Mouse (Mus musculus) heart, adult 11 months (tissue): ENCODE results near the gene Gpm6b.

Source experiments
- DNase-seq: peaks from one replicate; pipeline ENCODE4 v3.0.0; 2022

Gene Gpm6b

GRCm38 (mm10) chrX:166238831-166239460, at the start of gene Gpm6b:
Gene Gpm6b, plus strand, starts transcription at chrX:166238911.
- DNase-seq, result peak; percentile 95

- no peak for DNase-seq
Measured at GRCm38 (mm10) chrX:166196327-166196726, 42.4 kb upstream of the Gpm6b start.

DNA sequence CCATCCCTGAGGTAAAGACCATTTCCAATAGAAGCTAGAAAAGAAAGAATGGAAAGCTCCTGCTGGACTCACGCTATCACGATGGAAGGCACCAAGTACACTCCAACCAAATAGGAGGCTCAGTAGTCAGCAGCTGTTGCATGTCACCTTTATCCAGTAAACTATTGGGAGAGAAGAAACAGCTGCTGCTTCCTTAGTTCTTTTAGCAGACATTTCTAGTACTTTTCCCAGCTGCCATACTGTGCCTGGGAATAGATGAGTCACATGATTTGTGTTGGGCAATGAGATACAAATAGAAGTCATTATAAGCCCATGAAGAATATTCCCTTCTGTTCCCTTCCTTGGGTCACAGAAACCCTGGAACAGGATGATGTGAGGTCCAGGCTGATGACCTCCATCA, 40.4 kb upstream of the Gpm6b start:
- DNase-seq, result peak; percentile 93

- DNase-seq, result no peak
Measured at GRCm38 (mm10) chrX:166199812-166200211, 38.9 kb upstream of the Gpm6b start.

DNA sequence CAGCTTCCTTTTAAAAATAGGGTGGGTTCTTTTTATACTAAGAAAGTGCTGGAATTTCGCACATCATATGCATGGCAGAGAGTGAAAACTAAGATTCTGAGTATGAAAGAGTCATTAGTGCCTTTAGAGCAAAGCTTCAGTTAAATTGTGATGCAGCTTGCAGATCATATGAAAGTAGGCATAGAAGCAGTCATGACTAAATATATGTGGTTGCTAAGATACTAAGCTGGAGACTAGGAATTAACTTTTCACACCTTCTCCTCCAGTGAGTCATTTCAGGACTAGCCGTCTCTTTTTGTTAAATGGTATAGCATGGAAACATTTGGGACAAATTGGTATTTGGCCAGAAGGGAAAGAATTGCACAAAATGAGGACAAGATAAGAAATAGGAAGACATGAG, 24.1 kb upstream of the Gpm6b start:
- DNase-seq, result no peak

DNA sequence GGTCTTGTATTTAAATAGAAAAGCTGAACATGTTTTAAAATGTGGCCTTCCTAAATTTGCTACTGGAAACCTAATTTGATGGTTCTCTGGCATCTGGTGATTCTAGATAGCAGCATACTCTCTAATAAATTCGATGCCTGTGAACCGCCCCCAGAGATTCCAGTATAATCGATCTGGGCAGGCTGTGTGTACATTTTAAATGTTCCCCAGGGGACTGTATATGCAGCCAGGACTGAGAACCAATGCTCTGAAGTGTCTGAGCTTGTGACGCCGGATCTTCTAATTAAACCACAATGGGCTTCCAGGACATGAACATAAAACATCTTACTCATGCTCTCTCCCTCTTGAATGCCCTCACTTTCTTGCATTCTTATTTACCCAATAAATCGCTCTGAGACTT, 22.5 kb upstream of the Gpm6b start:
- no peak for DNase-seq

- no peak for DNase-seq
Measured at GRCm38 (mm10) chrX:166216720-166217119, 22.0 kb upstream of the Gpm6b start.

GRCm38 (mm10) chrX:166219331-166219730, 19.4 kb upstream of the Gpm6b start:
- no peak for DNase-seq

GRCm38 (mm10) chrX:166226856-166227255, 11.9 kb upstream of the Gpm6b start:
- no peak for DNase-seq

DNA sequence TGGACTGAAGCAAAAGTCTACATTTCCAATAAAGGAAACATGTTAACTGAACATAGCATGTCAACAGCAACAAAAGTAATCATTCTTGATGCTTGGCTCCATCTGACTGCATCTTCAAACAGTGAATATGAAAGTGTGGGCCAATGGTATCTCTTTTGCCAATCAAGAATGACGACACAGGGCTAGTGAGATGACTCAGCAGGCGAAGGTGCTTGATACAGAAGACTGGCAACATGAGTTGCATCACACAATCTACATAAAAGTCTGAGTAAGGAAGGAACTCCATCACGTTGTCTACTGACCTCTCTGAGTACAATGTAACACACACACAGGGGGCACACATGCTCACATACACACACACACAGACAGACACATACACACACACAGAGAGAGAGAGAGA, 9.0 kb upstream of the Gpm6b start:
- no peak for DNase-seq

GRCm38 (mm10) chrX:166230515-166231267, 8.0 kb upstream of the Gpm6b start:
- no peak for DNase-seq

DNA sequence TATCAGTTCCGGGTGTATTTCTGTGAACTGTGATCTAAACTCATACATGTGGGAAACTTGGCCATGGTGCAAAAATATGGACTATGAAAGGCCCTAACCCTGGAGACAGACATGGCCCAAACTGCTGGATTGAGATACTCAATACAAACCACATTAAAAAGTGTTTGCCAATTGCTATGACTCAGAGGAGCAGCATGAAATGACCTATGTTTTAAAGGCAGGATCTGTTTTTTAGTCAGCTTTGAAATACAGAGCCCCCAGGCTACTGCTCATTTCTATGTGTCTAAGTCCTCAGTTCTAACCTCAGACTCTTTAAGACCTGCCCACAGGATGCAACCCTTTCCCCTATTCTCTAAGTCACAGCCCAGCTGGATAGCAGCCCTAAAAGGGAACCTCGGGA, 2.6 kb upstream of the Gpm6b start:
- peak; percentile 81 for DNase-seq

DNA sequence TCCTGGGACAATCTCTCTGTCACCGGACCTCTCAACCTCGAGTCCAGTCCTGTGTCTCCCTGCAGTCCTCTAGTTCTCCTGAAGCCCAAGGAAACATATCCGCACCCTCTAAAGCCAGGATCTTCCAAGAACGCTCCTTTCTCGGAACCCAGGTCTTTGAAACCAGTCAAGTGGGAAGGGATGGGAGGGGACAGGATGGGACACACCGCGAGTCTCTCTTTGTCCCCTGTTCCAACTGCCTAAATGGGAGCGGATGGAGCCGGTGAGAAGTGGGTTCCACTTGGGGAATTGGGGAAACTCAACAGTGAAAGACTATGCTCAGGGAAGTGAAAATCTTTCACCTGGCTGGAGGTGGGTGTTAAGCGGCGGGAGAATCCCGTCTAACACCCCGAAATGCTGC, 809 bp downstream of the Gpm6b start:
- DNase-seq, result peak; percentile 79

GRCm38 (mm10) chrX:166240751-166241150, 2.0 kb downstream of the Gpm6b start:
- no peak for DNase-seq

DNA sequence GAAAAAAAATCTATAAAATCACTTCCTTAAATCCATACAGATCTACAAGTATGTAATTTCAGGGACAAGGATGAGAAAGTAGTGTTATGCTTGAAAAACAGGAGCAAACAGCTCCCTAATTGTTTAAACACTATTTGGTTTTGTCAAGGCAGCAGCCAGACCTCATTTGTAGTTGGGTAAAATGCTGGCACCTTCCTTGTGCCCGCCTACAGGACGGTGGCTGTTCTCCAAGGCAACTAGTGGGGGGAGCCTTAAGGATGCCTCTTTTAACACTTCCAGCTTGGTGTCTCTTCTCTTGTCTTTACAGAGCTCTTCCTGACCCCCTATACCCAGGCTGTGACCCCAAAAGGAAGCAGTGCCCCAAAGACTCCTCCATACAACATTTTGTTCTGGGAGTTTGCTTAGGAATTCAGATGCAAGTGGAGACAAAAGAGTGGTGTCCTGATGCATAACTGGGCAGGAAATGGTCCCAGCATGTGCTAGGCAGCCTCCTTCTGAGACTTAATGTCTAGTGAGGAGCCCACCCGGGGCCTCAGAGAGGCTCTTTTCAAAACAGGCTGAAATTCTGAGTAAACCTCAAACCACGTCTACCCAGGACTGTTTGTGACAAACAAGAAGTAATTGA, 4.7 kb downstream of the Gpm6b start:
- DNase-seq, result no peak

GRCm38 (mm10) chrX:166271489-166271888, 32.8 kb downstream of the Gpm6b start:
- no peak for DNase-seq

DNA sequence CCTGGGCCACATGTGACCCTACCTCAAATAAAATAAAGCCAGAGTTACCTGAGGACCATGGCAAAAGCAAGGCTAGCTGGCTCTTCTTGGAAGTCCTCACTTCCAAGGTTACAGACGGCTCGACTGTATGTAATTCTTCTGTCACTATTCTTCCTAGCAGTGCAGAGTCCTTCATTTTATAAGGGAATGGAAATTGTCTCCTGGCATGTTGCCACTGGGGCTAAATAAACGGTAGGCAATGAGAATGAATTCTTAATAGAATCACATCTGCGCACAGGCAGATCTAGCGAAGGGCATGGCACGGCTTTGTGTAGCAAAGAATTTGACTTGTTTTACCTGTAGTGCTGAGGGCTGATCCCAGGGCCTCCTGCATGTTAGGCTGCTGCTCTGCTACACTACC, 33.9 kb downstream of the Gpm6b start:
- DNase-seq, result no peak

- DNase-seq, result no peak
Measured at GRCm38 (mm10) chrX:166279861-166280260, 41.1 kb downstream of the Gpm6b start.

- DNase-seq, result no peak
Measured at GRCm38 (mm10) chrX:166286760-166287483, 48.2 kb downstream of the Gpm6b start.

- no peak for DNase-seq
Measured at GRCm38 (mm10) chrX:166291266-166291665, 52.6 kb downstream of the Gpm6b start.

- DNase-seq, result no peak
Measured at GRCm38 (mm10) chrX:166293465-166293864, 54.8 kb downstream of the Gpm6b start.

- DNase-seq, result no peak
Measured at GRCm38 (mm10) chrX:166302791-166303190, 64.1 kb downstream of the Gpm6b start.

DNA sequence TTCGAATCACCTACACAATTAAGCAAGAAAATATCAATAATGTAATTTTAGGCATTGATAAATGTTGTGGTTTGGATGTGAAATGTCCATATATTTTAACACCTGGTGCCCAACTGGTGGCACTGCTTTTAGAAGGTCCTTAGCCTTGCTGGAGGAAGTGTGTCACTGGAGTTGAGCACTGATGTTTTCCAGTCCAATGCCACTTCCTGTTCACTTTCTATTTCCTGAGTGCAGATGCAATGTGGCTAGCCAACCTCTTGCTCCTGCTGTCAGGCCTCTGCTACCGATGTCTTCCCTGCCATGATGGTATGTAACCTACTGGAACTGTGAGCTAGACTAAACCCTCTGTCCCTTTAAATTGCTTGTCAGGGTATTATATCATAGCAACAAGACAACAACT, 65.6 kb downstream of the Gpm6b start:
- no peak for DNase-seq
